Mouse (Mus musculus): ENCODE data around the gene Scai.

- TF ChIP-seq CTCF (conservative IDR thresholded peaks at IDR 0.05; ENCODE audit: low read length), result no peak
- TF ChIP-seq NANOG (IDR thresholded peaks at IDR 0.05; ENCODE audit: borderline replicate concordance, low read length), result no peak
- no peak for TF ChIP-seq POU5F1 (IDR thresholded peaks at IDR 0.05; ENCODE audit: borderline replicate concordance, low read length)
These were observed 4.6 kb downstream of the Scai start for GRCm38 (mm10) chr2:39185942-39186341.
